Mouse (Mus musculus) lung, postnatal 0 days (tissue): ENCODE results near the gene Fgf11. TPM values are rescaled to one million over a fixed set of nuclear protein-coding genes. Genes with fewer than 3 reads are reported as not detected.

ENCODE experiments used
- ATAC-seq: fragments of 200-750 bp; cut with Nextera tagmentation; 2 replicates; pipeline ENCODE4 v1.8.0; 2017; ENCODE audit warnings: moderate library complexity
- DNase-seq: peaks from one replicate; pipeline ENCODE4 v3.0.0-alpha.2; 2016; ENCODE audit warnings: low spot score
- H3K27ac ChIP-seq: fragments of 300-500 bp; sonication (generic); 2 replicates; pipeline ENCODE4 v1.5.1; 2014; ENCODE audit warnings: antibody characterized with exemption, mild to moderate bottlenecking, low read length, mixed read lengths
- H3K27me3 ChIP-seq: fragments of 300-500 bp; sonication (generic); replicated peaks from 2 replicates; pipeline ENCODE4 v1.6.1; 2014; ENCODE audit warnings: low read length, mixed read lengths; ENCODE audit not compliant: insufficient read depth
- H3K36me3 ChIP-seq: fragments of 300-500 bp; sonication (generic); 2 replicates; pipeline ENCODE4 v1.6.1; 2014; ENCODE audit warnings: low read length, mixed read lengths; ENCODE audit not compliant: insufficient read depth
- H3K4me1 ChIP-seq: fragments of 300-500 bp; sonication (generic); 2 replicates; pipeline ENCODE4 v1.6.1; 2014; ENCODE audit warnings: antibody characterized with exemption, low read depth, low read length, mixed read lengths; ENCODE audit not compliant: insufficient read depth
- H3K4me2 ChIP-seq: fragments of 300-500 bp; sonication (generic); replicated peaks from 2 replicates; pipeline ENCODE4 v1.6.1; 2014; ENCODE audit warnings: low read depth, mild to moderate bottlenecking, low read length, moderate library complexity, mixed read lengths
- H3K4me3 ChIP-seq: fragments of 300-500 bp; sonication (generic); 2 replicates; pipeline ENCODE4 v1.5.1; 2014; ENCODE audit warnings: low read depth, low read length
- H3K9ac ChIP-seq: fragments of 300-500 bp; sonication (generic); replicated peaks from 2 replicates; pipeline ENCODE4 v1.6.1; 2014; ENCODE audit warnings: low read depth, mild to moderate bottlenecking
- H3K9me3 ChIP-seq: fragments of 300-500 bp; sonication (generic); 2 replicates; pipeline ENCODE4 v1.6.1; 2016; ENCODE audit warnings: low read length, mixed read lengths
- CTCF ChIP-seq: IDR thresholded peaks from 2 replicates; pipeline ENCODE4 v1.5.1; 2016; ENCODE audit warnings: antibody characterized with exemption, mild to moderate bottlenecking
- EP300 ChIP-seq: IDR thresholded peaks from 2 replicates; pipeline ENCODE4 v1.6.1; 2016; ENCODE audit warnings: antibody characterized with exemption, mild to moderate bottlenecking, control low read depth
- WGBS: fragments of 180-500 bp; shearing (Covaris S2); extraction: QIAGEN DNeasy Blood & Tissue Kit; methylation state at CpG from one replicate; pipeline ENCODE4 v1.1.7; 2014; 5-methylcytosine and 5-hydroxymethylcytosine counted together
- polyA plus RNA-seq: library from polyadenylated mRNA; unstranded; fragments of >200 nt; fragmentation: Nextera tagmentation; extraction: Ambion mirVana; gene quantifications from 2 replicates; pipeline ENCODE4 v1.2.1, GENCODE M21; 2015

Fgf11 gene
- polyA plus RNA-seq, 1 experiment from 2014 or later = 0.57 TPM

- DNase-seq = no peak
- Histone ChIP-seq H3K36me3 (no peaks in the 10 kb centered on the region), H3K9me3 (no peaks in the 10 kb centered on the region), H3K4me1 (no peaks in the 10 kb centered on the region), H3K4me3 (no peak overlapping the region), H3K27me3 (no peaks in the 10 kb centered on the region), H3K9ac (no peak overlapping the region), H3K27ac (no peak overlapping the region), H3K4me2 (no peak overlapping the region)
- WGBS = 88% methylated on average over 8 of the region's 8 CpGs
- no peak for ATAC-seq
- TF ChIP-seq EP300 (no peak), CTCF (no peak)
Observed at GRCm38 (mm10) chr11:69818871-69819270, 17.2 kb upstream of the Fgf11 start.

- Histone ChIP-seq H3K27me3 (no peaks in the 10 kb centered on the region), H3K4me2 (no peak within 1 kb of the TSS), H3K9ac (no peak within 1 kb of the TSS), H3K4me3 (no peak within 1 kb of the TSS), H3K4me1 (no peaks in the 10 kb centered on the region), H3K9me3 (no peaks in the 10 kb centered on the region), H3K36me3 (no peaks in the 10 kb centered on the region), H3K27ac (no peak within 1 kb of the TSS)
- DNase-seq = no peak
- WGBS = 72% methylated on average over 2 of the region's 2 CpGs
- no peak for TF ChIP-seq CTCF
- TF ChIP-seq EP300 = no peak
- no peak for ATAC-seq
Observed at GRCm38 (mm10) chr11:69818365-69818764, 16.7 kb upstream of the Fgf11 start, which contains the start of gene Spem2. Spem2 (minus strand) TSS chr11:69818465.

DNA sequence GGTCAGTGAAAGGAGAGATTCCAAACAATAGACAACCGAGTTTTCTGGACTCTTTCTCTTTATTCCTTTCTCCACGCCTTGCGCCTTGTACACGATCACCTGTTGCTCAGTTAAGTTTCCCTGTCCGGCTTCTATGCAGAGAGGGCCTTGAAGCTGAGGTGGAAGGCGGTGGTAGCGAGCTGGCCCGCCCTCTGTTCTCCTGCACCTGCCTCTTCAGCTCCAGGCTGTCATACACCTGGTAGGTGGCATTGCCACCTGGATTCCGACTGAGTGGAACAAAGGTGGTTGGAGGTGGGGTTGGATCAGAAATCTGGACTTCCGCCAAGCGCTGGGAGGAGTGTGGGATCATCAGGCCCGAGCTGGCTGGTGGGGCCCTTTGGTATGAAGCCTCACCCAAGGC is 14.9 kb upstream of the Fgf11 start:
- Histone ChIP-seq H3K36me3 (no peaks in the 10 kb centered on the region), H3K4me3 (no peak overlapping the region), H3K4me2 (no peak overlapping the region), H3K9ac (no peak overlapping the region), H3K27ac (no peak overlapping the region), H3K9me3 (no peaks in the 10 kb centered on the region), H3K27me3 (no peaks in the 10 kb centered on the region), H3K4me1 (no peaks in the 10 kb centered on the region)
- no peak for DNase-seq
- no peak for TF ChIP-seq CTCF
- TF ChIP-seq EP300 = no peak
- 85% methylated on average over 12 of the region's 12 CpGs for WGBS
- no peak for ATAC-seq

DNA sequence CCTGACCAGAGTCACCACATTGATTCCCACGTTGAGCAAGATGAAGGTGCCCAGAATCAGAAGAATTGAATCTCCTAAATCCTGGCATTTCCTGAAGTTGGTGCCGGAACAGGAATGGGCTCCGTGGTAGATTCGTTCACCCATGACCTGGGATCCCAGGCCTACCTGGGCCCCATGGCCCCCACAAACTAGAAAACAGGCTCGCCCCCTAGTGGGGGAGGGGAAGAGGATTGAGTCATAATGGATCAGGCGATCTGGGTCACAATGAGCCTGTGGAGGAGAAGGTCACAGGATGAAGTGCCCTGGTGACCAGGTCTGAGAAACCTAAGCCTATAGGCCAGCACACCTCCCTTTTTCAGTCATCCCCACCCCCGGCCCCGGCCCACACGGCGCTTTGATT is 13.5 kb upstream of the Fgf11 start, which contains the start of gene Gm39566:
Gene Gm39566, minus strand, starts transcription at position 144 of the 400 bp plus-strand sequence.
- WGBS = 56% methylated on average over 10 of the region's 10 CpGs

DNA sequence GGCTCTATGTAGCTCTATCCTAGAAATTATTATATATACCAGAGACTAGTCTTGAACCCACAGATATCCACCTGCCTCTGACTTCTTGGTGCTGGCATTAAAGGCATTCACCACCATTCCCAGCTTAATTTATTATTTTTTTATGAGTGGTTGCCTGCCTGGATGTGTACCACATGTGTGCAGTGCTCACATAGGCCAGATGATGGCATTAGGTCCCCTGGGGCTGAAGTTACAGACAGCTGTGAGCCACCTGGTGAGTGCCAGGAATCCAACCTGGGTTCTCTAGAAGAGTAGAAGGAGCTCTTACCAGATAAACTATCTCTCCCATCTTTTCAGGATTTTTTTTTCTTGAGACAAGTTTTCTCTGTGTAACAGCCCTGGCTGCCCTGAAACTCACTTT is 8.6 kb upstream of the Fgf11 start:
- H3K27me3 ChIP-seq = no peaks in the 10 kb centered on the region
- ATAC-seq = no peak
- H3K9ac ChIP-seq = no peak overlapping the region
- no peak overlapping the region for H3K4me3 ChIP-seq
- H3K4me1 ChIP-seq = no peaks in the 10 kb centered on the region
- H3K4me2 ChIP-seq = no peak overlapping the region
- H3K36me3 ChIP-seq = no peaks in the 10 kb centered on the region
- H3K27ac ChIP-seq = no peak overlapping the region
- no peaks in the 10 kb centered on the region for H3K9me3 ChIP-seq
- TF ChIP-seq CTCF (no peak; the same call in 1 of the 2 replicates), EP300 (no peak)
- no peak for DNase-seq

More for the DNA sequence above, 13.5 kb upstream of the Fgf11 start, which contains the start of gene Gm39566:
- ATAC-seq = no peak
- Histone ChIP-seq H3K4me3 (no peak within 1 kb of the TSS), H3K36me3 (no peaks in the 10 kb centered on the region), H3K27ac (no peak within 1 kb of the TSS), H3K4me1 (no peaks in the 10 kb centered on the region), H3K4me2 (no peak within 1 kb of the TSS), H3K27me3 (no peaks in the 10 kb centered on the region), H3K9ac (no peak within 1 kb of the TSS), H3K9me3 (no peaks in the 10 kb centered on the region)
- DNase-seq = no peak
- TF ChIP-seq EP300 = no peak
- TF ChIP-seq CTCF = no peak

- Histone ChIP-seq H3K27ac (no peak overlapping the region), H3K36me3 (no peaks in the 10 kb centered on the region), H3K4me1 (peaks cover 16% of the 10 kb centered on the region; the same call in 1 of the 2 replicates), H3K4me3 (no peak overlapping the region), H3K27me3 (no peaks in the 10 kb centered on the region), H3K9me3 (no peaks in the 10 kb centered on the region), H3K4me2 (no peak overlapping the region), H3K9ac (no peak overlapping the region)
- TF ChIP-seq EP300 (no peak), CTCF (no peak)
- WGBS = 59% methylated on average over 2 of the region's 2 CpGs
- DNase-seq = no peak
- no peak for ATAC-seq
Observed at GRCm38 (mm10) chr11:69807641-69808040, 6.0 kb upstream of the Fgf11 start.

DNA sequence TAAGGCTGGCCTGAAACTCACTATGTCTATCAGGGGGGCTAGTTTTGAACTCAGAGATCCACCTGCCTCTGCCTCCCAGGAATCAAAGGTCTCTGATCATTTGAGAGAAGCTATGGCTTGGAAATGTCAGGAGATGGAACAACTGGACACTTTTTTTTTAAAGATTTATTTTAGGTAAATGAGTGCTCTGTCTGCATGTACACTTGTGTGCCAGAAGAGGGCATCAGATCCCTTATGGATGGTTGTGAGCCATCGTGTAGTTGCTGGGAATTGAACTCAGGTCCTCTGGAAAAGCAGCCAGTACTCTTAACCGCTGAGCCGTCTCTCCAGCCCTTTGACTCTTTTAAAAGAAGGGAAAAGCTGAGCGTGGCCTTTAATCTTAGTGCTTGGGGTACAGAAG is 4.7 kb upstream of the Fgf11 start:
- Histone ChIP-seq H3K4me1 (peaks cover 27% of the 10 kb centered on the region; the same call in 1 of the 2 replicates), H3K4me3 (no peak overlapping the region), H3K9me3 (no peaks in the 10 kb centered on the region), H3K27ac (no peak overlapping the region), H3K4me2 (no peak overlapping the region), H3K36me3 (no peaks in the 10 kb centered on the region), H3K27me3 (0 out of 2 replicates have a peak, but pooled peaks cover 6% of the 10 kb centered on the region), H3K9ac (no peak overlapping the region)
- TF ChIP-seq CTCF = peak; percentile 40
- no peak for TF ChIP-seq EP300
- 83% methylated on average over 4 of the region's 4 CpGs for WGBS
- ATAC-seq = no peak
- DNase-seq = no peak
